Mouse (Mus musculus): Measurements from ENCODE around the gene Fcer1g.
A peak's percentile ranks its signal among the peaks of the same experiment; 100 is the strongest.

GRCm38 (mm10) chr1:171220871-171221270, 13.3 kb downstream of the Fcer1g start:
- TF ChIP-seq POLR2A (IDR thresholded peaks at IDR 0.05; ENCODE audit: extremely low read depth, insufficient read depth, low read length) (0 out of 2 replicates have a peak, but pooled peaks have one; percentile 14), CTCF (IDR thresholded peaks at IDR 0.05; ENCODE audit: extremely low read depth, insufficient read depth, low read length) (peak; percentile 95)

All from cortical plate, adult 2 months (tissue).